Mouse (Mus musculus) small intestine, adult 2 months (tissue): Measurements from ENCODE around the gene Grpel1.

Experiments
- CTCF ChIP-seq: fragments of 200-500 bp; IDR thresholded peaks from 2 replicates; pipeline ENCODE4 v1.5.1; 2012; ENCODE audit warnings: low read depth, mild to moderate bottlenecking, control low read depth, inconsistent platforms, low read length, moderate library complexity, mixed read lengths; ENCODE audit not compliant: insufficient replicate concordance, insufficient read length; ENCODE audit errors: extremely low read depth
- POLR2A ChIP-seq: fragments of 200-500 bp; IDR thresholded peaks from 2 replicates; pipeline ENCODE4 v1.6.1; 2012; ENCODE audit warnings: low read depth, mild to moderate bottlenecking, control low read depth, inconsistent platforms, low read length, moderate library complexity

- TF ChIP-seq POLR2A (no peak), CTCF (no peak)
These were observed 4.1 kb upstream of the Grpel1 start for GRCm38 (mm10) chr5:36460712-36461111.
